Mouse (Mus musculus) stomach, postnatal 0 days (tissue): ENCODE measurements around the gene Mlxipl. TPM values are rescaled to one million over a fixed set of nuclear protein-coding genes. Genes with fewer than 3 reads are reported as not detected.

Source experiments
- ATAC-seq: fragments of 200-750 bp; cut with Nextera tagmentation; 2 replicates; pipeline ENCODE4 v1.8.0; 2017; ENCODE audit not compliant: low FRiP score, low TSS enrichment
- DNase-seq: peaks from one replicate; pipeline ENCODE4 v3.0.0-alpha.2; 2016; ENCODE audit warnings: low spot score
- H3K27ac ChIP-seq: fragments of 300-500 bp; sonication (generic); replicated peaks from 2 replicates; pipeline ENCODE4 v1.5.1; 2014; ENCODE audit warnings: mild to moderate bottlenecking, control low read depth
- H3K27me3 ChIP-seq: fragments of 300-500 bp; sonication (generic); 2 replicates; pipeline ENCODE4 v1.6.1; 2014; ENCODE audit warnings: low read length; ENCODE audit not compliant: control insufficient read depth, insufficient read depth
- H3K36me3 ChIP-seq: fragments of 300-500 bp; sonication (generic); 2 replicates; pipeline ENCODE4 v1.6.1; 2014; ENCODE audit warnings: low read length, mixed read lengths; ENCODE audit not compliant: control insufficient read depth, insufficient read depth
- H3K4me1 ChIP-seq: fragments of 300-500 bp; sonication (generic); replicated peaks from 2 replicates; pipeline ENCODE4 v1.6.1; 2014; ENCODE audit warnings: antibody characterized with exemption; ENCODE audit not compliant: control insufficient read depth, insufficient read depth
- H3K4me2 ChIP-seq: fragments of 300-500 bp; sonication (generic); replicated peaks from 2 replicates; pipeline ENCODE4 v1.6.1; 2014; ENCODE audit warnings: low read depth, mild to moderate bottlenecking, control low read depth, moderate library complexity
- H3K4me3 ChIP-seq: fragments of 300-500 bp; sonication (generic); 2 replicates; pipeline ENCODE4 v1.5.1; 2014; ENCODE audit warnings: low read depth, low read length, control low read depth
- H3K9ac ChIP-seq: fragments of 300-500 bp; sonication (generic); 2 replicates; pipeline ENCODE4 v1.6.1; 2014; ENCODE audit warnings: mild to moderate bottlenecking, low read length, control low read depth, mixed read lengths
- H3K9me3 ChIP-seq: fragments of 300-500 bp; sonication (generic); 2 replicates; pipeline ENCODE4 v1.6.1; 2016; ENCODE audit warnings: low read length; ENCODE audit not compliant: control insufficient read depth
- CTCF ChIP-seq: IDR thresholded peaks from 2 replicates; pipeline ENCODE4 v1.5.1; 2016; ENCODE audit warnings: antibody characterized with exemption, low read depth, mild to moderate bottlenecking, moderate library complexity
- EP300 ChIP-seq: optimal IDR thresholded peaks from 2 replicates; pipeline ENCODE3; 2016; ENCODE audit warnings: antibody characterized with exemption
- WGBS: fragments of 180-500 bp; shearing (Covaris S2); extraction: QIAGEN DNeasy Blood & Tissue Kit; methylation state at CpG from one replicate; pipeline ENCODE4 v1.1.7; 2014; 5-methylcytosine and 5-hydroxymethylcytosine counted together
- polyA plus RNA-seq: library from polyadenylated mRNA; unstranded; fragments of >200 nt; fragmentation: Nextera tagmentation; extraction: Ambion mirVana; gene quantifications from 2 replicates; pipeline ENCODE4 v1.2.1, GENCODE M21; 2015

Gene Mlxipl
- polyA plus RNA-seq, 1 experiment from 2014 or later, result 0.22 TPM

DNA sequence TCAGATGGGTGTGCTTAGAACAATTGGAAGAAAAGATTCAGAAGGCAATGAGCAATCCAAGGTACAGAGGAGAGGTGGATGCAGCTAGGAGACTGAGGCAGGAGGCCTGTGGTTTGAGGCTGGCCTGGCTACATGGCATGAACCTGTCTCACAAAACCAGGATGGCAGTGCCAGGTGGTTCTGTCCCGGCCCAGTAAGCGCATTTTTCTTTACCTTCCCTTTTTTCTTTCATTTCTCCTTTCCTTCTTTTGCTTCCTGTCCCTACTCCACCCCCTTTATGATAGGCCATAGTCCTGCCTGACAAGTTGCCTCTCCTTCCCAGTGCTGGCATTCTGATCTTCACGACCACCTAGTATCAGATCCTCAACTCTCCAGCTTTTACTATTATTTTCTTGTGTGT lies 95.3 kb downstream of the Mlxipl start:
- H3K9me3 ChIP-seq, result no peaks in the 10 kb centered on the region
- H3K36me3 ChIP-seq, result peaks cover 11% of the 10 kb centered on the region
- no peak overlapping the region for H3K4me2 ChIP-seq
- 95% methylated on average over 3 of the region's 3 CpGs for WGBS
- TF ChIP-seq EP300 (no peak), CTCF (no peak)
- no peak overlapping the region for H3K4me3 ChIP-seq
- ATAC-seq, result no peak
- no peaks in the 10 kb centered on the region for H3K27me3 ChIP-seq
- no peak for DNase-seq
- no peak overlapping the region for H3K27ac ChIP-seq
- peaks cover 3% of the 10 kb centered on the region; the same call in 1 of the 2 replicates for H3K4me1 ChIP-seq
- no peak overlapping the region for H3K9ac ChIP-seq

DNA sequence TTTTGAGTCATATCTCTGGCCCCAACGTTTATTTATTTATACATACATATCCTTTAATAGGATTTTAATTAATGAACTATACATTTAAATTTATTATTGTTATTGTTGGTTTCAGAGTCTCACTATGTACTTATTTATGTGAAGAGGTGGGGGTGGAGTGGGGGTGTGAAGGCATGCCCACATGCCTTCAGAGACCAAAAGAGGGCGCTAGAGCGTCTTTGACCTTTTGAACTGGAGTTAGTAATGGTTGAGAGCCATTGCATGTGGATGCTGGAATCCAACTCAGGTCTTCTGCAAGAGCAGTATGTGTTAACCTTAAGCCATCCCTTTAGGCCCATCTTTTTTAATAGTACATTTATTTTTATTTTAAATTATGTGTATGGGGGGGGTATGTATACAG lies 95.9 kb downstream of the Mlxipl start:
- DNase-seq, result no peak

GRCm38 (mm10) chr5:135186231-135186620 lies 96.5 kb downstream of the Mlxipl start:
- Histone ChIP-seq H3K9me3 (no peaks in the 10 kb centered on the region), H3K27me3 (no peaks in the 10 kb centered on the region), H3K36me3 (no peaks in the 10 kb centered on the region), H3K4me1 (peaks cover 3% of the 10 kb centered on the region; the same call in 1 of the 2 replicates), H3K4me2 (peak overlapping the region; percentile 65), H3K4me3 (peak overlapping the region; percentile 92), H3K9ac (peak overlapping the region; percentile 60), H3K27ac (peak overlapping the region; percentile 95)
- no peak for DNase-seq
- WGBS, result 15% methylated on average over 10 of the region's 10 CpGs
- ATAC-seq, result no peak
- no peak for TF ChIP-seq CTCF
- no peak for TF ChIP-seq EP300

More for the DNA sequence above, 95.9 kb downstream of the Mlxipl start:
- WGBS, result 27% methylated on average over 3 of the region's 3 CpGs
- Histone ChIP-seq H3K27ac (no peak overlapping the region), H3K4me1 (peaks cover 3% of the 10 kb centered on the region; the same call in 1 of the 2 replicates), H3K9ac (no peak overlapping the region), H3K9me3 (no peaks in the 10 kb centered on the region), H3K36me3 (peaks cover 5% of the 10 kb centered on the region; the same call in 1 of the 2 replicates), H3K4me3 (no peak overlapping the region), H3K27me3 (no peaks in the 10 kb centered on the region), H3K4me2 (no peak overlapping the region)
- no peak for TF ChIP-seq EP300
- TF ChIP-seq CTCF, result peak; percentile 60
- no peak for ATAC-seq

GRCm38 (mm10) chr5:135186621-135187348 lies 97.1 kb downstream of the Mlxipl start, which contains the start of gene Baz1b:
Baz1b (plus strand) TSS chr5:135187264.
- TF ChIP-seq EP300 (peak; percentile 93), CTCF (no peak; the same call in 1 of the 2 replicates)
- Histone ChIP-seq H3K4me1 (peaks cover 3% of the 10 kb centered on the region; the same call in 1 of the 2 replicates), H3K4me2 (peak within 1 kb of the TSS; percentile 65), H3K27ac (peak within 1 kb of the TSS; percentile 95), H3K27me3 (no peaks in the 10 kb centered on the region), H3K36me3 (no peaks in the 10 kb centered on the region), H3K9me3 (no peaks in the 10 kb centered on the region), H3K4me3 (peak within 1 kb of the TSS; percentile 92), H3K9ac (peak within 1 kb of the TSS; percentile 89)
- under 1% methylated on average over 54 of the region's 57 CpGs for WGBS
- DNase-seq (peak; percentile 98), ATAC-seq (peak; percentile 97)

DNA sequence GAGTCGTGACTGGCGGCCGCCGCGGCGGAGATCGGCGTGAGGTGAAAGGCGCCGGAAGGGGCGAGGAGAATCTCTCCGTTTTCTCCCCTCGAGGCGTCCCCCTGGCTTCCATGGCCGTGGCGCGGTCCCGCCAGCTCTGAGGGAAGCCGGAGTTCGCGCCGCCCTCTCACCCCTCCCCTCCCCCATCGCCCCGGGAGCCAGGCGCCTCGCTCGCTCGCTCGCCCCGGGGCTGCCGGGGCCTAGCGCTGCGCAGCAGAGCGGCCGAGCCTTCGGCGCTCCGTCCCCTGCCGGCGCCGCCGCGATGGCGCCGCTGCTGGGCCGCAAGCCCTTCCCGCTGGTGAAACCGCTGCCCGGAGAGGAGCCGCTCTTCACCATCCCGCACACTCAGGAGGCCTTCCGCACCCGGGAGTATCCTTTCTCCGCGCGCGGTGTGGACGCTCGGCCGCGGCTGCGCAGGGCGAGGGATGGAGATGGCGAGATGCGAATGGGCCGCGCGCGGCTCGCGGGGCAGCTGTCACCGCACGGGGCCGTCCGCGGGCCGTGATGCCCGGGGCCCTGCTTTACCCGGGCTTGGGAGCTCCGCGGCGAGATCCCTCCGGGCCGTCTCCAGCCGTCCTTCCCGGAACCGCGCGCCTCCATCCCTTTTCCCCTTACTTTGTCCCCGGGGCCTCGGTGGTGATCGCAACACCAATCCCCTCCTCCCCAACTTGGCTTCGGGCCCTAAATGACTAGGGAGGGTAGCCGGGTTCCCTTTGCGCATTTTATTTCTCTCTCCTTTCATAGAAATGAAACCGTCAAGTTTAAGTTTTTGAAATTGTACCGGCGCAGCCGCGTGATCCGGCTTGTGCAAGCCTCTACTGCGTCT lies 97.9 kb downstream of the Mlxipl start:
- peak overlapping the region; percentile 65 for H3K4me2 ChIP-seq
- peak overlapping the region; percentile 92 for H3K4me3 ChIP-seq
- no peaks in the 10 kb centered on the region for H3K36me3 ChIP-seq
- peak overlapping the region; percentile 89 for H3K9ac ChIP-seq
- no peak for TF ChIP-seq CTCF
- TF ChIP-seq EP300, result no peak
- ATAC-seq, result peak; percentile 41
- no peak for DNase-seq
- H3K27me3 ChIP-seq, result no peaks in the 10 kb centered on the region
- peaks cover 3% of the 10 kb centered on the region; the same call in 1 of the 2 replicates for H3K4me1 ChIP-seq
- H3K9me3 ChIP-seq, result no peaks in the 10 kb centered on the region
- WGBS, result under 1% methylated on average over 87 of the region's 102 CpGs
- H3K27ac ChIP-seq, result peak overlapping the region; percentile 95

Other genes with a start within 250 kb of the Mlxipl start
- gene Tmem270, start 183.2 kb upstream of the Mlxipl start, polyA plus RNA-seq, result not detected in 2 replicates
- gene Cldn13, start 174.4 kb upstream of the Mlxipl start, polyA plus RNA-seq, result 0.24 and 0.29 TPM in 2 replicates
- gene Mettl27, start 157.5 kb upstream of the Mlxipl start, polyA plus RNA-seq, result 9.4 and 10.2 TPM in 2 replicates
- gene Cldn4, start 143.0 kb upstream of the Mlxipl start, polyA plus RNA-seq, result 43.8 and 51.6 TPM in 2 replicates
- 15.4 and 16.2 TPM in 2 replicates for gene Cldn3, start 103.7 kb upstream of the Mlxipl start, polyA plus RNA-seq
- gene Abhd11, start 80.7 kb upstream of the Mlxipl start, polyA plus RNA-seq, result 56.5 and 64.0 TPM in 2 replicates
- gene Stx1a, start 66.4 kb upstream of the Mlxipl start, polyA plus RNA-seq, result 5.3 TPM in 2 replicates
- gene Dnajc30, start 25.7 kb upstream of the Mlxipl start, polyA plus RNA-seq, result 24.3 and 26.1 TPM in 2 replicates
- 46.8 and 51.9 TPM in 2 replicates for gene Bud23, start 24.9 kb upstream of the Mlxipl start, polyA plus RNA-seq
- 3.3 and 3.4 TPM in 2 replicates for gene Vps37d, start 11.6 kb upstream of the Mlxipl start, polyA plus RNA-seq
- 9.9 and 11.6 TPM in 2 replicates for gene Tbl2, start 59.8 kb downstream of the Mlxipl start, polyA plus RNA-seq
- gene Bcl7b, start 78.4 kb downstream of the Mlxipl start, polyA plus RNA-seq, result 46.4 and 50.4 TPM in 2 replicates
- 9.6 and 10.2 TPM in 2 replicates for gene Baz1b, start 97.4 kb downstream of the Mlxipl start, polyA plus RNA-seq
- gene Fzd9, start 161.3 kb downstream of the Mlxipl start, polyA plus RNA-seq, result 0.42 and 0.54 TPM in 2 replicates